Mouse (Mus musculus): ENCODE results near the gene Fzr1.

Fzr1 gene

GRCm38 (mm10) chr10:81356991-81357844, 21.1 kb downstream of the Fzr1 start, which contains the start of gene Mfsd12:
Gene Mfsd12, plus strand, starts transcription at chr10:81357491.
- in situ Hi-C loops (cut with MboI, MseI) = no loop called here

DNA sequence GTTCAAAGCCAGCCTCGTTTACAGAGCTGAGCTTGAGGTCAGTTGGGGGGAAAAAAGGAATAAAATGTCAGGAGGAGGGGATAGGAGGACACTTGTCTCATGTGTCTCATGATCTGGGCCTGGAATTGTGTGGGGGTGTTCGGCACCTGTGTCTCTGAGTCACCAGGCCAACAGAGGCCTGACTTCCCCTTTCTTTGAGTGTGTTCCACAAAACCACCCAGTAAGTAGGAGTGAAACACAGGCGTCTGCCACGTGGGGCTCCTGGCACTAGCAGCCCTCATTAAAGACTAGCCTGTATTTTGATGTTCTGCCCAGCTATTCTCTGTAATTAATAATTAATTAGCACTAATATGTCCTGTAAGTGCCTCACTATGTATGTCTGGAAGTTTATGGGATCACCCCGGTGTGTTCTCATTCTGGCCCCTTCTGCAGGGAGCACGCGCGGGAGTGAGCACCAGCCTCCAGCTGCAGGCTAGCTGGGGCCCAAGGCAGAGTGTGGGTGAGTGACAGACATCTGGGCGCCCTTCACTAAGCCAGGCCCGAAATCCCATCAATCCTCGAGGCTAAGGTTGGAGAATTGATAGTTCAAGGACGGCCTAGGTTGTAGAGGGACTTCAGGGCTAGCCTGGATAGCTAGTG, 21.8 kb downstream of the Fzr1 start:
- in situ Hi-C loops (cut with MboI, MseI) = no loop called here

- in situ Hi-C loops (cut with MboI, MseI) = no loop called here
These were observed 22.8 kb downstream of the Fzr1 start for GRCm38 (mm10) chr10:81355533-81355932.

- in situ Hi-C loops (cut with MboI, MseI) = no loop called here
These were observed 23.4 kb downstream of the Fzr1 start for GRCm38 (mm10) chr10:81354738-81355477.

DNA sequence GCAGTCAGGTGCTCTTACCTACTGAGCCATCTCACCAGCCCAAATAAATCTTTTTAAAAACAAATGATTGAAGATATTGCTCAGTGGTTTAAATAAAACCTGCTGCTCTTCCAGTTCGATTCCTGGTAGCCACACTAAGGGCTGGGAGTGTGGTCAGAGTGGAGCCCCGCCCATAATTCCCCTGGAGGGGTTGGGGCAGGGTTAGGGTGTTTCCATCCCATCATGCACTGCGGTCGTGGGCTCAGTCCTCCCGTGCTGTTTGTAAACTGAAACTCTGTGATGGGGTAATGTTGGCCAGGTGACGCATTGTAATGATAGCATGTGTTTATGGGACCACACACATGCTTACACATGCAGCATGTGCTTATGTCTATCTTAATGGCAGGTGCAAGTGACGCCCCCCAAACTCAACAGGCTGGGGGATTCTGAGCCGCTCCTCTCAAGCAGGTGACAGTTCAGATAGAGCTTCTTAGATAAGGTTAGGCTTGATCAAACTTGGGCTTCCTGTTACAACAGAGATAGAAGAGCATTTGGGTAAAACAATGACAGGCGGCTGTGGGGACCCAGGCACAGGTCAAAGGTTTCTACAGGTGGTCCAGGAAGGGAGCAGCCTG, 26.5 kb downstream of the Fzr1 start:
- in situ Hi-C loops (cut with MboI, MseI) = no loop called here

- in situ Hi-C loops (cut with MboI, MseI) = no loop called here
These were observed 27.8 kb downstream of the Fzr1 start, which contains the start of gene Hmg20b for GRCm38 (mm10) chr10:81350351-81351063. Gene Hmg20b, minus strand, starts transcription at chr10:81350480.

DNA sequence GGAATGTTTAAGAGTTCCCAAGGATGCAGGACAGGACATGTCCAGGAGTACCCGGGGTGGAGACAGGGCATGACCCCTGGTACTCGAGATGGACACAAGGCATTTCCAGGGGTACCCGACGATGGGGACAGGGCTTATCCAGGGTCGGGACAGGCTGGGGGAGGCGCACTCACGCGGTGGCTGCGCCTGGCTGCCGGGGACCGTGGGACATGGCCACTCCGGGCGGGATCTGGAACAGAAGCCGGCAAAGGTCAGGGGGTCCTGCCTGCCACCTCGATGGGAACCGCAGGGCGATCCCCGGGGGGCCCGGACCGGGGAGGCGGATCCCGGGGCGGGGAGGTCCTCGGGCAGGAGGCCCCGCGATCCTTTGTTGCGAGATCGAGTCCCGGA, 28.4 kb downstream of the Fzr1 start:
- in situ Hi-C loops (cut with MboI, MseI) = loop anchor here (5.0 to 10.0 kb wide), 2 partner anchors 48 to 65 kb away; no protein-coding TSS in a partner anchor

DNA sequence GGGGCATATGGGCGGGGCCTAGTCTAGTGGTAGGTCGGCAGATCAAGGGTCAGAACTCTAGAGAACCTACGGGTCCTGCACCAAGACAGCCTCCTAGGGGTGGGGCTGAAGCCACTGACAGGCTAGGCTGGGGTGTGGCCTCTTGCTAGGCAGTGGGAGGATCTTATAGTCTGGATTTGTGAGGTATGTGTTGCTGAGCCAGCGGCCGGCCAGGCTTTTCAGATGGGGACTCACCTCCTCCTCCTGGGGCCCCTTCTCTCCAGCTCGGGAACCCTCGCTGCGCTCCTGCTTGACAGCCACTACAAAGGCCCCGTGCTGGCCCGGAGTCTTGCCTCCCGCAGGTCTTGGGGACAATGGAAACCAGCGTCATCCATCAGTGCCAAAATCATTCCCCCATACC, 29.2 kb downstream of the Fzr1 start:
- in situ Hi-C loops (cut with MboI, MseI) = loop anchor here (5.0 to 10.0 kb wide), 2 partner anchors 47 to 64 kb away; no protein-coding TSS in a partner anchor

DNA sequence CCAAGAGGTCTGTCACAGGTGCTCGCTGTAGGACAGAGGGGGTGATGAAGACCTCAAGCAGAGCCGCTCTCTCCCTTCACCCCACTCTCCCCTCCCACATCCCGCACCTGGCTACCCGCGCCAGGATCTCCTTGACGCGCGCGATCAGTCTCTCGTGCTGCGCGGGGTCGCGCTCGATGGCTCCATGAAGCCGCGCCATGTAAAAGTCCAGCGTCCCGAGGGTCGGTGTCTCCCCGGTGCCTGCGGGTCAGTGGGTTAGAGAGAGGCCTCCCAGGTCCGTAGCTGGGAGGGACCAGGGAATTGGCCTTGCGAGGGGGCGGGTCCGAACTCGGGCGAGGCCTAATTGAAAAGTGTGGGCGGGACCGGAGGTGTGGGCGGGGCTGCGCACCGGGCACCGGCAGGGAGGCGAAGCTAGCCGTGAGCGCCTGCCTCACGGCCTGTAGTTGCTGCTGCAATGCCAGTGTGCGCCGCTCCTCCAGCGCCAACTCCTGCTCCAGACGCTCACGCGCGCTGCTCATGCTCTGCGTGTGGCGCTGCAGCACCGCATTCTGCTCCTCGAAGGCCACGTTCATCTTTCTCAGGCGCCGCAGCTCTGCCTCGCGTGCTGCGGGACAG, 31.8 kb downstream of the Fzr1 start:
- in situ Hi-C loops (cut with MboI, MseI) = loop anchor here (5.0 to 10.0 kb wide), 2 partner anchors 44 to 62 kb away; no protein-coding TSS in a partner anchor

DNA sequence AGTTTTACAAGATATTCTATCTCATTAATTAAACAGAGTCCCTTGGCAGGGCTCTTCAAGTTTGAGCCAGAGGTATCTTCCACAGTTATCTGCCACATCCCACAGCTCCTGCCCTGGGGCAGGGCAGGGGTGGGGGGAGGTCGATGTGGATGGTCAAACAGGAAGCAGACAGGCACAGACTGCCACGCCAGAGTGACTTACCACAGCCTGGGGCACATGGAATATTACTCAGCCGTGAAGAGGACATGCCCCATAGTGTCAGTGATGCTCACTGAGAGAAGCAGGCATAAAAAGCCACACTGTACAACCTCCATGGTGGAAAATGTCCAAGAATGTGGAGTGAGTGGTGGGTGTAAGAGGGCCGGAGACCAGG, 33.2 kb downstream of the Fzr1 start:
- in situ Hi-C loops (cut with MboI, MseI) = loop anchor here (5.0 to 10.0 kb wide), 2 partner anchors 43 to 60 kb away; no protein-coding TSS in a partner anchor

GRCm38 (mm10) chr10:81344421-81345161, 33.7 kb downstream of the Fzr1 start:
- in situ Hi-C loops (cut with MboI, MseI) = loop anchor here (5.0 to 10.0 kb wide), 2 partner anchors 42 to 60 kb away; no protein-coding TSS in a partner anchor

GRCm38 (mm10) chr10:81342686-81343505, 35.4 kb downstream of the Fzr1 start, which contains the start of gene Gipc3:
Gene Gipc3, minus strand, starts transcription at chr10:81343266.
- in situ Hi-C loops (cut with MboI, MseI) = loop anchor here (10.0 kb wide), 1 partner anchor 58 kb away; no protein-coding TSS in a partner anchor

DNA sequence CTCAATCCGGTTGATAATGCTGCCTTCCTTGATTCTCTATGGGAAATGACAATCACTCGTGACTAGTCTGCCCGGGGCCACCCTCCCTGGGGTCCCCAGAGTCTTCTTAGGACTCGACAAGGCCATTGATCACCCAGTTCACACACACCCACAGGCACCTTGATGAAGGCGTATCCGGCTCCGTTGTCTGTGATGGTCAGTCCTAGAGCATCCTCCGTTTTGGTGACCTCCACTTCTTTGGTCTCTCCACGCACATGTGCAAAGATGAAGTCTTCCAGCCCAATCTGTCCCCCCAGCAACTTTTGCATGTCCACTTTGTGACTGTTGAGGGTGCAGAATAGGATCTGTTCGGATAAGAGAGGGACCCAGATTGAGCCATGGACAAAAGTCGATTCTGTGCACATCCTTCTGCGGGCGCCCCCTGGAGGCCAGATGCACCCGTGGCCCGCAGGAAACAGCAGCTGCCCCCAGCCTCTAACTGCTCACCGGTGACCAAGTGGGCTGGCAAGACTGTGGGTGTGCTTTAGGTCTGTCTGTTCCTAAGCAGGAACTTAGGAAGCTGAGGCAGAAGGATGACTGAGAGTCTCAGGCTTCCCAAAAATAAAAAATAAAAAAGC, 36.9 kb downstream of the Fzr1 start:
- in situ Hi-C loops (cut with MboI, MseI) = loop anchor here (10.0 kb wide), 1 partner anchor 57 kb away; no protein-coding TSS in a partner anchor

GRCm38 (mm10) chr10:81340551-81341332, 37.6 kb downstream of the Fzr1 start:
- in situ Hi-C loops (cut with MboI, MseI) = loop anchor here (10.0 kb wide), 1 partner anchor 56 kb away; no protein-coding TSS in a partner anchor

GRCm38 (mm10) chr10:81336558-81336957, 41.8 kb downstream of the Fzr1 start:
- in situ Hi-C loops (cut with MboI, MseI) = no loop called here

- in situ Hi-C loops (cut with MboI, MseI) = no loop called here
These were observed 42.6 kb downstream of the Fzr1 start for GRCm38 (mm10) chr10:81335393-81336340.
